Mouse (Mus musculus) neural tube, embryonic 11.5 days (tissue): ENCODE data around the gene Gm42669. TPM values are rescaled to one million over a fixed set of nuclear protein-coding genes. Genes with fewer than 3 reads are reported as not detected.
A peak's percentile ranks its signal among the peaks of the same experiment; 100 is the strongest.

Experiments
- ATAC-seq: fragments of 200-750 bp; cut with Nextera tagmentation; 2 replicates; pipeline ENCODE4 v1.8.0; 2017; ENCODE audit warnings: moderate number of reproducible peaks, mild to moderate bottlenecking, moderate TSS enrichment, moderate library complexity; ENCODE audit not compliant: insufficient read depth, low FRiP score, low TSS enrichment
- DNase-seq: peaks from one replicate; pipeline ENCODE4 v3.0.0-alpha.2; 2015; ENCODE audit warnings: low spot score
- H3K27ac ChIP-seq: fragments of 300-500 bp; sonication (generic); 2 replicates; pipeline ENCODE4 v1.5.1; 2014; ENCODE audit warnings: low read depth, mild to moderate bottlenecking, low read length
- H3K27me3 ChIP-seq: fragments of 300-500 bp; sonication (generic); 2 replicates; pipeline ENCODE4 v1.6.1; 2014; ENCODE audit warnings: mild to moderate bottlenecking, low read length, mixed read lengths; ENCODE audit not compliant: control insufficient read depth, insufficient read depth
- H3K36me3 ChIP-seq: fragments of 300-500 bp; sonication (generic); 2 replicates; pipeline ENCODE4 v1.6.1; 2014; ENCODE audit warnings: mild to moderate bottlenecking, low read length, moderate library complexity, mixed read lengths; ENCODE audit not compliant: control insufficient read depth, insufficient read depth
- H3K4me1 ChIP-seq: fragments of 300-500 bp; sonication (generic); 2 replicates; pipeline ENCODE4 v1.6.1; 2014; ENCODE audit warnings: low read length, mixed read lengths; ENCODE audit not compliant: control insufficient read depth, insufficient read depth
- H3K4me2 ChIP-seq: fragments of 300-500 bp; sonication (generic); 2 replicates; pipeline ENCODE4 v1.6.1; 2014; ENCODE audit warnings: low read depth, mild to moderate bottlenecking, moderate library complexity
- H3K4me3 ChIP-seq: fragments of 300-500 bp; sonication (generic); 2 replicates; pipeline ENCODE4 v1.5.1; 2014; ENCODE audit warnings: low read depth, low read length
- H3K9ac ChIP-seq: fragments of 300-500 bp; sonication (generic); 2 replicates; pipeline ENCODE4 v1.6.1; 2014; ENCODE audit warnings: mild to moderate bottlenecking, low read length
- H3K9me3 ChIP-seq: fragments of 300-500 bp; sonication (generic); 2 replicates; pipeline ENCODE4 v1.6.1; 2016; ENCODE audit warnings: low read length; ENCODE audit not compliant: control insufficient read depth
- WGBS: fragments of 180-500 bp; shearing (Covaris S2); extraction: QIAGEN DNeasy Blood & Tissue Kit; methylation state at CpG from one replicate; pipeline ENCODE4 v1.1.7; 2014; 5-methylcytosine and 5-hydroxymethylcytosine counted together
- polyA plus RNA-seq: library from polyadenylated mRNA; unstranded; fragments of >200 nt; fragmentation: Nextera tagmentation; extraction: Ambion mirVana; gene quantifications from 2 replicates; pipeline ENCODE4 v1.2.1, GENCODE M21; 2014

Gm42669 gene
- polyA plus RNA-seq, 1 experiment from 2014 or later, result 0.44 TPM

DNA sequence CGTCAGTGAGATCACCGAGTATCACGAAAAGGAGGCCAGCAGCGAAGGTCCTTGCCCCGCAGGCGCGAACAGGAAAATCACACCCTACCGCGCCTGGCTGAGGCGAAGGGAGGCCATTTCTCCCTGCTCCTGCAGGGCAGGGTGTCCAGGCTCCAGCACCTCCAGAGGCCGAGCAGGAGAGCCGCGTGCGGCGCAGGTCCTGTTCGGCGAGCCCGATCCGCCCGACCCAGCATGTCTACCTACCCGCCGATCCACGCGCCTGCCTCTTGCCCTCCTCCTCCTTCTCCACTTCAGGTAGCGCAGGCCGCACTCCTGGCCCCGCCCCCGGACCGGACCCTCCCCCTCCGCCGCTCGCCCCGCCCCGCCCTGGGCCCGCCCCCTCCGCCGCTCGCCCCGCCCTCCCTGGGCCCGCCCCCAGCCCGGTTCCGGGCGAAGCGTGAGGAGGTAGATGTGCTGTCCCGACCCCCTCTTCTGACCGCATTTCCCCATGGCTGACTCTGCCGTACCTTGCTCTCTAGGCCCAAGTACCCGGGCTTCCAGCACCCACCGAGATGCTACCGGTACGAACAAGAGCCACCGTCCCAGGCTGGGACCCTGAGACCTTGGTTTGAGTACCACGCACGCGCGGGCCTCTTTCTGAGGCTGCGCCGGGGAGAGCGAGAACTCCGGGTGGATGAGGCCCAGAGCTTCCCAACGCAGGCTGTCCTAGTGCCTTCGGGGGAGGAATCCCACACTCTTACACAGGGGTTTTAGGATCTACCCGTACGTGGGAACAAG, 90.1 kb downstream of the Gm42669 start, which contains the start of the genes Rpap2 and Glmn:
TSS of gene Rpap2 (plus strand) at position 73 of the 777 bp plus-strand sequence.
TSS of gene Glmn (minus strand) at position 588 of the 777 bp plus-strand sequence.
- H3K4me3 ChIP-seq, result peak within 1 kb of the TSS; percentile 67
- H3K9me3 ChIP-seq, result no peaks in the 10 kb centered on the region
- no peaks in the 10 kb centered on the region for H3K4me1 ChIP-seq
- peak within 1 kb of the TSS; percentile 63 for H3K4me2 ChIP-seq
- DNase-seq (peak; percentile 91), ATAC-seq (peak; percentile 96)
- no peaks in the 10 kb centered on the region for H3K27me3 ChIP-seq
- H3K36me3 ChIP-seq, result no peaks in the 10 kb centered on the region
- peak within 1 kb of the TSS; percentile 57 for H3K27ac ChIP-seq
- under 1% methylated on average over 47 of the region's 64 CpGs for WGBS
- peak within 1 kb of the TSS; percentile 72 for H3K9ac ChIP-seq

DNA sequence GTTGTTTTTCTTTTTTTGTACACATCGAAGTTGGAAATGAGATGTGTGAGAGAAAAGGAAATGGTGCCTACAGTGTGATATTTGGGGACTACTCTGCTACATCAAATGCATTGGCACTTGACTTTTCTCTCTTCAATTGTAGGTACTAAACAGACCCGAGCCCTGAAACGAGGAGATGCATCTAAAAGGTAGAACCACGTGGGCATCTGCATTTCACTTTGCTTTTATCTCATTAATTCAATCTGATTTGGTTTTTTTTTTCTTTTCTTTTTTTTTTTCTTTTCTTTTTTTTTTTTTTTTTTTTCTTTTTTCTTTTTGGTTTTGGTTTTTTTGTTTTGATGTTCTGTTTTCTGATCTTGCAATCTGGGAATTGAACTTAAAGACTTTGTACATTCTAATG, 91.0 kb downstream of the Gm42669 start:
- H3K27ac ChIP-seq, result no peak overlapping the region
- H3K27me3 ChIP-seq, result no peaks in the 10 kb centered on the region
- no peaks in the 10 kb centered on the region for H3K9me3 ChIP-seq
- WGBS, result 20% methylated on average over 4 of the region's 4 CpGs
- peak overlapping the region; percentile 67 for H3K4me3 ChIP-seq
- H3K36me3 ChIP-seq, result no peaks in the 10 kb centered on the region
- H3K4me1 ChIP-seq, result no peaks in the 10 kb centered on the region
- ATAC-seq, result no peak
- no peak overlapping the region; the same call in 1 of the 2 replicates for H3K9ac ChIP-seq
- peak overlapping the region; percentile 63 for H3K4me2 ChIP-seq
- no peak for DNase-seq

DNA sequence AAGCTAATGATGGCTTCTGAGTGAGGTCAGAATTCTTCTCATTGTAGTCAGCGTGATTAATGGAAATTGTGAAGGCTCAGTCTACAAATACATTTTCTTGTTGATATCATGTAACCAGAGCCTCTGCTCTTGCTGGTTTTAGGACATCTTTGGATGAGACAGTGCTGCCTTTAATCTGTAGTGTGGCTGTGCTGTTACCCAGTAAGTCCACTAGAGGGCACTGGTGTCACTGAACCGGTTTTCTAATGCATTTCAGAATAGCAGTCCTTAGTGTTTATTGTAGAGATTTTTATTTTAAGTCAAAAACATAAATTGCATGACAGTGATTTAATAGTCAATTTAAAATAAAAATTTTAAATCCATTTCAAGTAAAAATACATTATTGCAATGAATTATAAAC, 103.8 kb downstream of the Gm42669 start:
- ATAC-seq (peak; percentile 50; the same call in 1 of the 2 replicates), DNase-seq (peak; percentile 60)
- H3K36me3 ChIP-seq, result no peaks in the 10 kb centered on the region
- H3K9me3 ChIP-seq, result no peaks in the 10 kb centered on the region
- H3K9ac ChIP-seq, result no peak overlapping the region
- WGBS, result 7% methylated on average over 2 of the region's 2 CpGs
- no peak overlapping the region for H3K27ac ChIP-seq
- no peak overlapping the region for H3K4me2 ChIP-seq
- H3K4me1 ChIP-seq, result no peaks in the 10 kb centered on the region
- H3K27me3 ChIP-seq, result no peaks in the 10 kb centered on the region
- no peak overlapping the region for H3K4me3 ChIP-seq

DNA sequence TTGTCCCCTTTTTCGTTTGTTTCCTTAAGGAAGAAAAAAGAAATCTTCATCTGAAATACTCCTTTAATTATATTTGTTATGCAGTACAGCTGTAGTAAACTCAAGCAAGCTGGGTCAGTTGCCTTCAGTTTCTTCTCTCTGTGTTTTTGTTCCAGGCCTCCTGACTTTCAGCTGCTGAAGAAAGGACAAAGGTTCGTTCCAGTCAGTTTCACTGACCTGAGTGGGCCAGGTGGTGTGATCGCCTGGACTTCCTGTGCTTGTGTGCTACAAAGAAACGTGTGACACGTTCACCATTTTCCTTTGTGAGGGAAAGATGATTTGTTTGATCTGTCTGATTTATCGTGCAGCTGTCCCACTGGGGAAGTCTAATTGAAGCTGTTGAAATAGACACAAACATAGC, 110.6 kb downstream of the Gm42669 start:
- Histone ChIP-seq H3K27ac (no peak overlapping the region), H3K9ac (no peak overlapping the region), H3K4me2 (no peak overlapping the region), H3K4me1 (no peaks in the 10 kb centered on the region), H3K4me3 (no peak overlapping the region), H3K9me3 (no peaks in the 10 kb centered on the region), H3K36me3 (peaks cover 5% of the 10 kb centered on the region; the same call in 1 of the 2 replicates), H3K27me3 (no peaks in the 10 kb centered on the region)
- no peak for DNase-seq
- WGBS, result 81% methylated on average over 6 of the region's 6 CpGs
- no peak for ATAC-seq

GRCm38 (mm10) chr5:107621327-107621726, 113.9 kb downstream of the Gm42669 start:
- Histone ChIP-seq H3K4me1 (no peaks in the 10 kb centered on the region), H3K36me3 (peaks cover 5% of the 10 kb centered on the region; the same call in 1 of the 2 replicates), H3K9me3 (no peaks in the 10 kb centered on the region), H3K4me3 (no peak overlapping the region), H3K27ac (no peak overlapping the region), H3K27me3 (no peaks in the 10 kb centered on the region), H3K4me2 (no peak overlapping the region), H3K9ac (no peak overlapping the region)
- 95% methylated on average over 3 of the region's 3 CpGs for WGBS
- DNase-seq, result no peak
- no peak for ATAC-seq

Other genes with a start within 250 kb of the Gm42669 start
- 8.2 and 8.6 TPM in 2 replicates for gene Tgfbr3, start 218.0 kb upstream of the Gm42669 start, polyA plus RNA-seq
- 1.8 and 2.9 TPM in 2 replicates for gene Brdt, start 176.5 kb upstream of the Gm42669 start, polyA plus RNA-seq
- 1.4 and 1.7 TPM in 2 replicates for gene Ephx4, start 104.9 kb upstream of the Gm42669 start, polyA plus RNA-seq
- gene Lpcat2b, start 76.1 kb upstream of the Gm42669 start, polyA plus RNA-seq, result not detected in 2 replicates
- gene Btbd8, start 69.6 kb upstream of the Gm42669 start, polyA plus RNA-seq, result 7.7 and 7.8 TPM in 2 replicates
- gene 1700028K03Rik, start 27.1 kb downstream of the Gm42669 start, polyA plus RNA-seq, result 0.09 TPM in 1 of 2 replicates, not detected in the other
- gene Rpap2, start 89.8 kb downstream of the Gm42669 start, polyA plus RNA-seq, result 19.6 and 22.1 TPM in 2 replicates
- gene Glmn, start 90.3 kb downstream of the Gm42669 start, polyA plus RNA-seq, result 30.3 and 32.2 TPM in 2 replicates
- gene Gfi1, start 218.4 kb downstream of the Gm42669 start, polyA plus RNA-seq, result not detected in 2 replicates